8 mouse cellular contexts compared by ENCODE assay signal in genomic region chr11:120219916-120220522, GRCm38 (mm10). TPM values are rescaled to one million over a fixed set of nuclear protein-coding genes. Genes with fewer than 3 reads are reported as not detected.
DNase-seq lines count a peak whose midpoint lies in the region; ATAC-seq lines count a peak whose summit lies in the region.

No protein-coding gene starts in this region.

- peak; percentile 32 for DNase-seq in cerebellum, adult 11 months
- peak; percentile 21 for DNase-seq in urinary bladder, adult 2 months (ENCODE audit: low spot score)
- DNase-seq in urinary bladder, postnatal 14 days (ENCODE audit: low spot score): no peak
- peak; percentile 32 for DNase-seq in lung, postnatal 14 days
- DNase-seq in layer of hippocampus, adult 18-20 months (ENCODE audit: low spot score in 2 of 2): no peak
- DNase-seq in right cerebral cortex, adult 18-20 months: no peak

- no peaks in the 10 kb centered on the region for H3K36me3 ChIP-seq in intestine, embryonic 16.5 days (ENCODE audit: control insufficient read depth, insufficient read depth, low read length)

- H3K4me2 ChIP-seq in intestine, embryonic 16.5 days (ENCODE audit: low read depth, low read length): no peak overlapping the region

- H3K9ac ChIP-seq in intestine, embryonic 16.5 days (ENCODE audit: low read depth, low read length): 0 out of 2 replicates have a peak overlapping the region, but pooled peaks have one; percentile 13

- H3K27me3 ChIP-seq in intestine, embryonic 16.5 days (replicated peaks; ENCODE audit: control insufficient read depth, insufficient read depth, low read length): no peaks in the 10 kb centered on the region

- no peaks in the 10 kb centered on the region for H3K9me3 ChIP-seq in intestine, embryonic 16.5 days (ENCODE audit: control insufficient read depth, low read length)

- 51% methylated on average over 9 of the region's 9 CpGs for WGBS in intestine, embryonic 16.5 days

- H3K27ac ChIP-seq in intestine, embryonic 16.5 days (ENCODE audit: low read length): peak overlapping the region; percentile 55; the same call in 1 of the 2 replicates

- H3K4me1 ChIP-seq in intestine, embryonic 16.5 days (ENCODE audit: control insufficient read depth, insufficient read depth, low read length): peaks cover 72% of the 10 kb centered on the region

- no peak for ATAC-seq in cerebellum, adult (ENCODE audit: insufficient number of reproducible peaks, low FRiP score, low TSS enrichment)
- no peak for ATAC-seq in intestine, embryonic 16.5 days

- no peak overlapping the region for H3K4me3 ChIP-seq in intestine, embryonic 16.5 days (ENCODE audit: low read length)

RNA-seq across cellular contexts. Expression of gene Bahcc1, which starts 12.7 kb away (rescaled TPM):
- 4.3 and 8.2 TPM in 2 replicates for polyA plus RNA-seq in urinary bladder, adult 2 months (2012; rRNA removed)
- polyA plus RNA-seq in intestine, embryonic 16.5 days (2015; fragmentation: Nextera tagmentation; extraction: Ambion mirVana): 4.9 and 5.7 TPM in 2 replicates
- 10 to 100 TPM; 17.6 to 19.0 TPM for total RNA-seq in layer of hippocampus, adult 18-20 months (2021)

Comparison
In these comparisons a context has a peak if more than half of its experiments do, and no peak if none do; other contexts are left out.
1. DNase-seq: peak in cerebellum, adult 11 months (single experiment), urinary bladder, adult 2 months (single experiment) and lung, postnatal 14 days (single experiment); none in urinary bladder, postnatal 14 days (single experiment), layer of hippocampus, adult 18-20 months (0 of 2) and right cerebral cortex, adult 18-20 months (single experiment).